Mouse (Mus musculus) naive thymus-derived CD4-positive, alpha-beta T cell, adult 2 months (primary cell): ENCODE results near the gene Hoga1.
A peak's percentile ranks its signal among the peaks of the same experiment; 100 is the strongest.

Source experiments
- DNase-seq: peaks from one replicate; pipeline ENCODE4 v3.0.0-alpha.2; 2011; ENCODE audit warnings: low read depth

Gene Hoga1

GRCm38 (mm10) chr19:42045269-42046102, at the start of gene Hoga1:
Hoga1 (plus strand) TSS chr19:42045610.
- peak; percentile 72 for DNase-seq

GRCm38 (mm10) chr19:41997090-41997489, 48.3 kb upstream of the Hoga1 start:
- DNase-seq: no peak

- no peak for DNase-seq
These were observed 46.5 kb upstream of the Hoga1 start for GRCm38 (mm10) chr19:41998770-41999548.

GRCm38 (mm10) chr19:41999688-42000283, 45.6 kb upstream of the Hoga1 start:
- DNase-seq: no peak

GRCm38 (mm10) chr19:42000446-42000958, 44.9 kb upstream of the Hoga1 start:
- no peak for DNase-seq

GRCm38 (mm10) chr19:42001253-42001980, 44.0 kb upstream of the Hoga1 start:
- DNase-seq: no peak

GRCm38 (mm10) chr19:42004258-42004657, 41.2 kb upstream of the Hoga1 start:
- DNase-seq: no peak

- DNase-seq: peak; percentile 30
These were observed 39.8 kb upstream of the Hoga1 start for GRCm38 (mm10) chr19:42005616-42006015.

GRCm38 (mm10) chr19:42006568-42006967, 38.8 kb upstream of the Hoga1 start:
- no peak for DNase-seq

- no peak for DNase-seq
These were observed 36.8 kb upstream of the Hoga1 start for GRCm38 (mm10) chr19:42008586-42008985.

- DNase-seq: no peak
These were observed 36.3 kb upstream of the Hoga1 start for GRCm38 (mm10) chr19:42009067-42009466.

- no peak for DNase-seq
These were observed 35.0 kb upstream of the Hoga1 start for GRCm38 (mm10) chr19:42010436-42010835.

GRCm38 (mm10) chr19:42011123-42011522, 34.3 kb upstream of the Hoga1 start:
- no peak for DNase-seq

GRCm38 (mm10) chr19:42014231-42014825, 31.1 kb upstream of the Hoga1 start:
- DNase-seq: no peak

GRCm38 (mm10) chr19:42015001-42015400, 30.4 kb upstream of the Hoga1 start:
- DNase-seq: no peak

- no peak for DNase-seq
These were observed 29.2 kb upstream of the Hoga1 start for GRCm38 (mm10) chr19:42016251-42016650.

GRCm38 (mm10) chr19:42016840-42017239, 28.6 kb upstream of the Hoga1 start:
- no peak for DNase-seq

GRCm38 (mm10) chr19:42017399-42018247, 27.8 kb upstream of the Hoga1 start:
- DNase-seq: no peak

GRCm38 (mm10) chr19:42019011-42019522, 26.3 kb upstream of the Hoga1 start:
- peak; percentile 78 for DNase-seq
